Mouse (Mus musculus): ENCODE measurements around the gene Nr1d1. TPM values are rescaled to one million over a fixed set of nuclear protein-coding genes. Genes with fewer than 3 reads are reported as not detected.
A peak's percentile ranks its signal among the peaks of the same experiment; 100 is the strongest.

The Nr1d1 gene
- total RNA-seq (2015; ENCODE audit: low replicate concordance) = not detected in 2 replicates
- total RNA-seq (2017; ENCODE audit: low replicate concordance) = not detected in 2 replicates

GRCm38 (mm10) chr11:98774582-98775347 lies at the start of gene Nr1d1:
Gene Nr1d1 (minus strand): TSS chr11:98775333.
- no peak for ATAC-seq (replicated peaks; ENCODE audit: low FRiP score, poor library complexity, severe bottlenecking)

GRCm38 (mm10) chr11:98820968-98821367 lies 45.8 kb upstream of the Nr1d1 start:
- no peak for ATAC-seq (replicated peaks; ENCODE audit: low FRiP score, poor library complexity, severe bottlenecking)

- ATAC-seq (replicated peaks; ENCODE audit: low FRiP score, poor library complexity, severe bottlenecking) = no peak
Observed at GRCm38 (mm10) chr11:98816706-98817239, 41.6 kb upstream of the Nr1d1 start.

GRCm38 (mm10) chr11:98810686-98811085 lies 35.6 kb upstream of the Nr1d1 start:
- no peak for ATAC-seq (replicated peaks; ENCODE audit: low FRiP score, poor library complexity, severe bottlenecking)

GRCm38 (mm10) chr11:98809457-98810290 lies 34.5 kb upstream of the Nr1d1 start:
- peak; percentile 97 for ATAC-seq (replicated peaks; ENCODE audit: low FRiP score, poor library complexity, severe bottlenecking)

- ATAC-seq (replicated peaks; ENCODE audit: low FRiP score, poor library complexity, severe bottlenecking) = no peak
Observed at GRCm38 (mm10) chr11:98808417-98808816, 33.3 kb upstream of the Nr1d1 start.

GRCm38 (mm10) chr11:98804605-98805004 lies 29.5 kb upstream of the Nr1d1 start, which contains the start of gene Casc3:
Gene Casc3 (plus strand): TSS chr11:98804905.
- no peak for ATAC-seq (replicated peaks; ENCODE audit: low FRiP score, poor library complexity, severe bottlenecking)

- ATAC-seq (replicated peaks; ENCODE audit: low FRiP score, poor library complexity, severe bottlenecking) = no peak
Observed at GRCm38 (mm10) chr11:98797909-98798308, 22.8 kb upstream of the Nr1d1 start.

- no peak for ATAC-seq (replicated peaks; ENCODE audit: low FRiP score, poor library complexity, severe bottlenecking)
Observed at GRCm38 (mm10) chr11:98797306-98797705, 22.2 kb upstream of the Nr1d1 start.

- peak; percentile 9; the same call in 1 of the 2 replicates for ATAC-seq (replicated peaks; ENCODE audit: low FRiP score, poor library complexity, severe bottlenecking)
Observed at GRCm38 (mm10) chr11:98796515-98797216, 21.5 kb upstream of the Nr1d1 start.

GRCm38 (mm10) chr11:98795714-98796514 lies 20.8 kb upstream of the Nr1d1 start:
- ATAC-seq (replicated peaks; ENCODE audit: low FRiP score, poor library complexity, severe bottlenecking) = peak; percentile 50

- peak; percentile 68 for ATAC-seq (replicated peaks; ENCODE audit: low FRiP score, poor library complexity, severe bottlenecking)
Observed at GRCm38 (mm10) chr11:98795015-98795713, 20.0 kb upstream of the Nr1d1 start, which contains the start of gene Msl1. Gene Msl1 (plus strand): TSS chr11:98795516.

- peak; percentile 70 for ATAC-seq (replicated peaks; ENCODE audit: low FRiP score, poor library complexity, severe bottlenecking)
Observed at GRCm38 (mm10) chr11:98794469-98795014, 19.4 kb upstream of the Nr1d1 start.

- ATAC-seq (replicated peaks; ENCODE audit: low FRiP score, poor library complexity, severe bottlenecking) = no peak
Observed at GRCm38 (mm10) chr11:98792081-98792480, 16.9 kb upstream of the Nr1d1 start.

GRCm38 (mm10) chr11:98791448-98791847 lies 16.3 kb upstream of the Nr1d1 start:
- ATAC-seq (replicated peaks; ENCODE audit: low FRiP score, poor library complexity, severe bottlenecking) = no peak

GRCm38 (mm10) chr11:98790631-98791205 lies 15.6 kb upstream of the Nr1d1 start:
- no peak for ATAC-seq (replicated peaks; ENCODE audit: low FRiP score, poor library complexity, severe bottlenecking)

- ATAC-seq (replicated peaks; ENCODE audit: low FRiP score, poor library complexity, severe bottlenecking) = no peak
Observed at GRCm38 (mm10) chr11:98789824-98790223, 14.7 kb upstream of the Nr1d1 start.

Measured in erythroid progenitor cell, adult 5-6 weeks (primary cell).